Mouse (Mus musculus) heart, postnatal 4 days (tissue): Measurements from ENCODE around the gene Rad54l2. TPM values are rescaled to one million over a fixed set of nuclear protein-coding genes. Genes with fewer than 3 reads are reported as not detected.

ENCODE experiments used
- DNase-seq: peaks from one replicate; pipeline ENCODE4 v3.0.0; 2021
- total RNA-seq, 2 experiments: library from RNA; stranded (reverse); gene quantifications; 2 replicates each; pipeline ENCODE4 v1.2.3; 2021

Rad54l2 gene
- total RNA-seq, 2 experiments from 2014 or later, result 17.8 to 18.2 TPM

- no peak for DNase-seq
These were observed 36.9 kb downstream of the Rad54l2 start for GRCm38 (mm10) chr9:106752135-106752534.

DNA sequence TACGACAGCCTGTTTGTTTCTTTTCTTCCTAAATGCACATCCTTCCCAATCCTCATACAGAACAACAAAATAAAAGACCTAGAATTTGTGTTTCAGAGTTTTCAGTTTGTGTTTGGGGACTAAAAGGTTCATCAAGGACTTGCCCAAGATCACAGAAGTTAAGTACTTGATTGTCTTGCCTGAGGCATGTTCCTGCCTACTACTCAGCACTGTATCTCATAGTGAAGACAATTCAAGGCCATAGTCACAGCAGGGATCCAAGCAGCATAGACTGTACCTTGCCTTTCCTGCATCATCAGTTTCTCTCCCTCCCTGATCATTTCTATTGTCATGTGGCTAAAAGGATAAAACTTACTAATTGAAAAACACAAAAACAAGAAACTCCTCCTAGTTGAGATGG is 49.0 kb downstream of the Rad54l2 start:
- no peak for DNase-seq

- DNase-seq, result no peak
These were observed 49.9 kb downstream of the Rad54l2 start for GRCm38 (mm10) chr9:106739056-106739455.

- DNase-seq, result no peak
These were observed 50.6 kb downstream of the Rad54l2 start for GRCm38 (mm10) chr9:106738199-106738985.

DNA sequence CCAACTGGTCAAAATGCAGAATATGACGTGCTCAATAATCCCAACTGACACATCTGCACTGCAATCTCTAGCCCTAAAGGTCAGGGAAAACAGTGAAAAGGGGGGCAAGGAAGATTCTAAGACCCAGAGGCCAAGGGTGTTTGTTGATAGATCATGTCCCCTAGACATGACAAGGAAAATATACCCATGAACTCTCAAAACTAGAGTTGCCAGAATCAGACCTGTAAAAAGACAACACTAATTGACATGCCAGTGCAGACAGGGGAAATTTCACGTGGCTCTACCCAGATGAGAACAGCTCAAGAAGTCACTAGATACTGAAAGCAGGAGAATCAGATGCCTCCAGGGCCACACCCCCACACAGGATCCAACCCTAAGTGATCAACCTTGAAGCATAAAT is 55.3 kb downstream of the Rad54l2 start:
- no peak for DNase-seq

DNA sequence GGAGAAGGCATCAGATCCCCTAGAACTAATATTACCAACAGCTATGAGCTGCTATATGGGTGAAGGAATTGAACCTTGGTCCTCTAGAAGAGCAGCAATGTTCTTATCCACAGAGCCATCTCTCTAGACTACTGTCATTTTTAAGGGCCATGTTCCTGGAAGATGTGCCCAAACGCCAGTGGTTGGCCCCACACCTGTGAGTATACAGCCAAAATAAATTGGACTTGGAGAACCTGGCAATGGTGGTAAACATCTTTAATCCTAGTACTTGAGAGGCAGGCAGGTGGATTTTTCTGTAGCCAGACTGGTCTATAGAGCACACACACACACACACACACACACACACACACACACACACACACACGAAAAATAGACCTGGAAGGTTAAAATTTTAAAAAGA is 59.6 kb downstream of the Rad54l2 start:
- DNase-seq, result no peak

GRCm38 (mm10) chr9:106726891-106727290 is 62.1 kb downstream of the Rad54l2 start:
- no peak for DNase-seq

DNA sequence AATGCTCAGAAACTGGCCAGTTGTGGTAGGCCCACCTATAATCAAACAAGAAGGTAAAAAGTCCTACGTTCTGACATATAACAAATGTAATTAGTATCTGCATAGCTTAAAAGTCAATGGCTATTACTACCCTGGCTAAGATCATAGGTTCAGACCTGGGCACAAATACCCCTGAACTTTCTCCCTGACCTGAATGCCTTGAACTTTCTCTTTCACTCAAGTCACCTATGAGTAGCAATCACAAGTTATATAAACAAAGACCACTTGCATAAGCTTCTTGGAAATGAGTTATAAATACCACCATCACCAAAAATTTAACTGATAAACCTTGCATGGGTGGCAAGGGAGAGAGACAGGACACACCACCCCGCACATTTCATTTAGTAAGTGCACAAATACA is 63.6 kb downstream of the Rad54l2 start:
- no peak for DNase-seq

DNA sequence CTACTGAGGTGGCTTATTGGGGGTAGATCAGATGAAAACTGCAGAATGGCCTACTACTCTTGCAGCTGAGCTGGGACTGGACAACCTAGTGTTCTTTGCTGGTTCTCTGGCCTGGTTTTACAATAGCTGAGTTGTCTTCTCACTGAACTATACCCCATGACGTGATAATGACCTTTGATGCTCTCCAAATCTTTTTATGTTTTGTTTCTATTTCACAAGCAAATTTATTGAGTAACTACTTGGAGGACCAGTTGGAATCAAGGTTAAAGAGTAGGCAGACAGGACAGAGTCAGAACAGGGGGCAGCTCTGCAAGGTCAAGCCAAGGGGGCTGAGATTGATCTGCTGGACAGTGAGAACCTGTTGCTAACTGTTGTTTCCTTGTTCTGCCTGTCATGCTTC is 64.1 kb downstream of the Rad54l2 start:
- no peak for DNase-seq

GRCm38 (mm10) chr9:106716729-106717128 is 72.3 kb downstream of the Rad54l2 start:
- DNase-seq, result no peak

GRCm38 (mm10) chr9:106716232-106716631 is 72.8 kb downstream of the Rad54l2 start:
- no peak for DNase-seq

GRCm38 (mm10) chr9:106712470-106712869 is 76.5 kb downstream of the Rad54l2 start:
- no peak for DNase-seq

DNA sequence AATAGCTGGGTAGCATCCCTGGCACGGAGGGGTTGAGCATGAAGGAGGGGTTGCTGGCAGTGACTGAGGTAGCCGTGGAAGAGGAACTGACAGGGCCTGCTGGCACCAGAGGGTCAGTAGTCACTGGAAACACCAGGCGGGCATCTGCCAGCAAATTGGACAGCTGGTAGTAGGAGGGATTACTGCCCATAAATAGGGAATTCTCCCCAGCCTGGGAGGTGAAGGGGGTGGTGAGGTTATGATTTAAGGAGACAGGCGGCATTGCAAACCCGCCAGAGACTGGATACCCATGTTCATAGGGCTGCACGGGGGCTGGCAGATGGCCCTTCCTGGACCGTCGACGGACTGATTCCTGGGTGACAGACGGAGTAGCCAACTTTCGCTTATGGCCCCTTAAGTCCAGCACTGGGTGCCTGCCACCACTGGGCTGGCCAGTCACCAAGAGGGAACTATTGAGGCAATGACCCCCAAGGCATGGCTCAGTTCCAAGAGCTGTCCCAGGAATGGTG is 96.0 kb downstream of the Rad54l2 start:
- no peak for DNase-seq

DNA sequence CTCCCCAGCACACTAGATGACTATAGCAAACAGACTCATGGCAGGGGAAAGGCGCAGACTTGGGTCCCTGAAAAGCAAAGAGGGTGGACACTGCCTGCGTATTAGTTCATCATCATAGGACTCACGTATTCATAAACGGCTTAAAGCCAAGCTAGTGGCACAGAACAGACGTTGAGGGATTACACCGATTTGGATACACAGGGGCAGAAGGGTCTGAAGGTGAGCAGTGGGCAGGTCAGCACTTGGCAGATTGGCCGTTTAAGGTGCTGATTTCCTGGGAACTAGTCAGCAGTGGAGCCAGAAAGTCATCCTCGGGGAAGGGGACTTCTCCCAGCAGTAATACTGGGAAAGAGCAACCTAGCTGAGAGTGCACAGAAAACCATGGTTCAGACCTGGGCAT is 100.2 kb downstream of the Rad54l2 start:
- no peak for DNase-seq

DNA sequence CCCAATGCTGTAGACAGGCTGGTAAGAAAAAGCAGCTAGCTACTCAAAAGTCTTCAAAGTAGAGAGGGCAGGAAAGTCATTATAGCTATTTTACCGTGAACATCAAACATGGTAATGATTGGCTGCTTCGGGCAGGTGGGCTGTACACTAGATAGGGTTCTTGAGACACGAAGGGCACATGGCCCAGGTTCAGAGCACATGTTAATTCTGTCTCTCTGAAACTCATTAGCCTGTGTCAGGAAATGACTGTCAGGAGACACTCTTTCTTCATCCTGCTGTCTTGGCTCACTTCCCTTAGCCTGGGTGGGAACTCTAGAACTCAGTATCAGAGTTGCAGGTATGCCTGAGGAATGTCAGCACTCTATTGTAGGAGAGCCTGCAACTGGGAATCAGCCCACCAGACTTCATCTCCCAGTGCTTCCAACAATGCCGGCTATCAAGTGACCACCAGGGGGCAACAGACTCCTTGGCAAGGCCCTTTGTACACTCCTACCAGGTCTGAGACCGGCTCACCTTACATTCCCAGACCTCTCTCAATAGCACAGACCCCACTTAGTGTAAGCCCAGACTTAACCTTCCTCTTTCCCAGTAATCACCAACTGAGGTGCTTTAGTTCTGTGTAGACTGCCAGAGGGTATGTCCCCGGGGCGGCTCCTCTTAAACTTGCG is 101.9 kb downstream of the Rad54l2 start:
- peak; percentile 83 for DNase-seq

DNA sequence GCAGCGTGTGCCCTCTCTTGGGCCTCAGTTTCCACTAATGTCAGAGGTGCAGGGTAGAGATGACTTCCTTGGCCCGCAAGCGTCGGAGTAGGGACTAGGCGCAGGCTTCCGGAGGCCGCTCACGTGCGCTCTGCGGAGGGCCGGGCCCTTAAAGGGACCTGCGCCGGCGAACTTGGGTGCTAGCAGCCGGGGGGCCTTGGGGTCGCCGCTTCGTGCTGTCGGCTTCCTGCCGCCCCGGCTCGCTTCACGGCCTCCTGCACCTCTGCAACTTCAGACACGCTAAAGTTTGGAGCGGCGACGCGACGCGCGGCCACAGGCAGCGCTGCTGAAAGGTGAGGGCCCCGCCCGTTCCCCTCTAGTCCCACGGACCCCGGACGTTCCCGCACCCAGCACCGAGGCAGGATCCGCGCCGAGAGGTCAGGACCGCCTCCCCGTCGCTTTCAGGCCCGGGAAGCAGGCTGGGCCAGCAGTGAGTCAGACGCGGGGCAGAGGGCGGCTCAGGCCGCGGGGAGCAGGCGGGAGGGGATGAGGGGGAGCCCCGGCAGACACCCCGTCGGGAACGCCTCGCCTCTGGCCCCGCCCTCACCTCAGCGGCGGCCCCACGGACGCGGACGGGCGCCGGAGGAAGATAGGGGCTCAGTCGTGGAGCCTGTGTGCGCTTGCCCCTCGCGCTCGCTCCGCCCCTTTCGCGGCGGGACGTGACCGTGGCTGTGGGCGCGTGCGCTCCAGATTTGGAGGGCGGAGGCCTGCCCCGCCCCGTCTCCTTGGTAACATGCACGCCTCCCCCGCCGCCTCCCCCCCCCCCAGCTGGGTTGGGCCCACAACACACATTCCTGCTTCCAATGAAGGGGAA is 103.5 kb downstream of the Rad54l2 start, which contains the start of gene Tex264:
Tex264 (minus strand) TSS at position 679 of the 853 bp plus-strand sequence.
- peak; percentile 82 for DNase-seq

DNA sequence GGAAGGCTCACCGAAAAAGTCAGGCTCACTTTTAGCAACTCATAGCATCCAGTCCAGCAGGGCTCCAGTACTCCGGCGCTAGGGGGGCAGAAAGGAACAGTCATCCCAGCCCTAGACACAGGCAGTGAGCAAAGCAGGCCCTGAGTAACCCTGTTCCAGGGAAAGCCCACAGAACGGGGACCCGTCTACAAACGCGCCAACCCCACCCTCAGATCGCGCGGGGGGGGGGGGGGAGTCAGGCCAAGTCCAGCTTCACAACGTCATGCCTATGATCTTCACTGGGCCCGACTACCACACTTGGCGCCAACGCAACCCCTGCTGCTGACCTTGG is 104.1 kb downstream of the Rad54l2 start:
- peak; percentile 15 for DNase-seq

- no peak for DNase-seq
These were observed 104.7 kb downstream of the Rad54l2 start for GRCm38 (mm10) chr9:106684093-106684872.

- DNase-seq, result no peak
These were observed 108.0 kb downstream of the Rad54l2 start for GRCm38 (mm10) chr9:106681026-106681425.

- no peak for DNase-seq
These were observed 110.8 kb downstream of the Rad54l2 start for GRCm38 (mm10) chr9:106678242-106678641.

GRCm38 (mm10) chr9:106677702-106678101 is 111.3 kb downstream of the Rad54l2 start:
- DNase-seq, result no peak

DNA sequence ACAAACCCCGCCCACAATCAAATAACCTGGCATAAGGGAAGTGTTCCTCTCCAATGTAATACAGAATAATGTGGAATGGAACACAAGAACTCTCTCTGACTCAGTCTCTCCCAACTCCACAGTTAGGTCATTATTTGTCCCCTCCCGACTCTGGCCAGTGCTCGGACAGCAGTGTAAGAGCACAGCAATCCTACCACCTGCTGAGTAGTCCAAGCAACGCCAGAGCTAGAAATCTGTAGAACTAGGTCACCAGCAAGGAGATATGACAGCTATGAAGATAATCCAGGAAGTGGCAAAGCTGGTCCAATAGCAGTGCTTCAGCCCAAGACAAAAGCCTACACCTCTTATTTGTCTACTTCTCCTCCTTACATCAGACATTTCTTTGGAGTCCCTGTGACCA is 112.4 kb downstream of the Rad54l2 start:
- DNase-seq, result no peak
